Mouse (Mus musculus): ENCODE results near the gene Dand5. TPM values are rescaled to one million over a fixed set of nuclear protein-coding genes. Genes with fewer than 3 reads are reported as not detected.

Gene Dand5
- polyA plus RNA-seq (2015; fragmentation: Nextera tagmentation; extraction: Ambion mirVana), result 4.5 and 5.3 TPM in 2 replicates

DNA sequence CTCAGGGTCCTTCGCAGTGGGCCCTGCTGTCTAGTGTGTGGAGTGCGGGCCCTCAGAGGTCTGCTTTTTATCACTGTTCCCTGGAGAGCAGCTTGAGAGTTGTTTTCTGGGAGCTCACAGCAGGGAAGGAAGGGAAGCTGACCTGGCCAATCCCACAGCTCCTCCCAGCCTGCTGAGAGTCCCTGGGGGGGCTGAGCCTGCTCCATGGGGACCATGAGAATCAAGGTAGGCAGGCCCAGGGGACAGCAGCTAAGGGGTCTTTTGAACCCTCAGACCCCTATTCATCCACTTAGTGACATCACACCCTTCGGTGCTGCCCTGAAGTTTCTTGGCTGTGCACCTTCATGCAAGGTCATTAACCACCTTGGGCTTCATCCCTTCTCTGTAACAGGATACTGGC is at the start of gene Dand5:
Gene Dand5, minus strand, starts transcription at position 101 of the 400 bp plus-strand sequence.
- Histone ChIP-seq H3K4me1 (replicated peaks) (peaks cover 14% of the 10 kb centered on the region), H3K9ac (no peak within 1 kb of the TSS), H3K9me3 (no peaks in the 10 kb centered on the region), H3K27me3 (replicated peaks) (no peaks in the 10 kb centered on the region), H3K27ac (no peak within 1 kb of the TSS), H3K36me3 (no peaks in the 10 kb centered on the region), H3K4me3 (replicated peaks) (no peak within 1 kb of the TSS), H3K4me2 (replicated peaks) (peak within 1 kb of the TSS; percentile 52)
- ATAC-seq, result no peak
- WGBS, result 42% methylated on average over 3 of the region's 3 CpGs

DNA sequence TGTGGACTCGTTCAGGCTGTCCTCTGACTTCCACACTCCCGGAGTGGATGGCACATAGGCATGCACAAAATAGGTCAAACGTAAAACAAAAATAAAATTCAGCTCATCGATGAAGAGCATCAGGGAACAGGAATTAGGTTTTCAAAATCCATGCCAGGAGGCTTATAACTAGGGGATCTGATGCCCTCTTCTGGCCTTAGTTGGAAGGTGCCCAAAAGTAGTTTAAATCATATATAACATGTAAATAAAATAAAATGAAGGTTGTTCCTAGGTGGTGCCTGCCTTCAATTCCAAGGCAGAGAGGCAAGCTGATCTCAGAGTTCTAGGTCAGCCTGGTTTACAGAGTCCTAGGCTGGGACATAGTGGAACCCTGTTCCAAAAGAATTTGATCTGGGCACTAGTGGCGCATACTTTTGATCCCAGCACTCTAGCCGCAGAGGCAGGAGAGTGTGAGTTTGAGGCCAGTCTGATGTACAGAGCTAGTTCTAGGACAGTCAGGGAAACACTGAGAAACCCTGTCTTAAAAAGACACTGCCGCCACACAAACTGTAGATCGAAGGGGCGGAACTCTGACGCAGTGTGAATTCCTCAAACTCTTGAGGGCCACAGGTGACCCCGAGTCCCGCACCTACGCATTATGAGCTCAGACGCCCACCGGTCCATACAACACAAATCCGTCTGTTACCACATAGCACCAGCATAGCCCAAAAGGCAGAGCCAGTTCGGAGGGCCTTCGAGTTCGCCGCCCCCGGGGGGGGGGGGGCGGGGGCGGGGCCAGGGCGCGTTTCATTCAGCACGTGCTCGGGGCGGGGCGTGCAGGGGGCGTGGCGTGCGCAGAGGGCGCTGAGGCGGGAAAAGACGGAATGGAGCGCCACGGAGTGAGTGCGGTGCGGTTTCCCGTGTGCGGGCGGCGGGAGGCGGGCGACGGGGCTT is 49.0 kb upstream of the Dand5 start, which contains the start of gene Syce2:
Gene Syce2, plus strand, starts transcription at position 736 of the 933 bp plus-strand sequence.
- Histone ChIP-seq H3K4me2 (replicated peaks) (peak within 1 kb of the TSS; percentile 99), H3K27me3 (replicated peaks) (no peaks in the 10 kb centered on the region), H3K27ac (no peak within 1 kb of the TSS), H3K36me3 (peaks cover 16% of the 10 kb centered on the region), H3K4me3 (replicated peaks) (peak within 1 kb of the TSS; percentile 48), H3K9me3 (no peaks in the 10 kb centered on the region), H3K9ac (peak within 1 kb of the TSS; percentile 52), H3K4me1 (replicated peaks) (peaks cover 14% of the 10 kb centered on the region)
- WGBS, result 11% methylated on average over 46 of the region's 46 CpGs
- peak; percentile 86 for ATAC-seq

DNA sequence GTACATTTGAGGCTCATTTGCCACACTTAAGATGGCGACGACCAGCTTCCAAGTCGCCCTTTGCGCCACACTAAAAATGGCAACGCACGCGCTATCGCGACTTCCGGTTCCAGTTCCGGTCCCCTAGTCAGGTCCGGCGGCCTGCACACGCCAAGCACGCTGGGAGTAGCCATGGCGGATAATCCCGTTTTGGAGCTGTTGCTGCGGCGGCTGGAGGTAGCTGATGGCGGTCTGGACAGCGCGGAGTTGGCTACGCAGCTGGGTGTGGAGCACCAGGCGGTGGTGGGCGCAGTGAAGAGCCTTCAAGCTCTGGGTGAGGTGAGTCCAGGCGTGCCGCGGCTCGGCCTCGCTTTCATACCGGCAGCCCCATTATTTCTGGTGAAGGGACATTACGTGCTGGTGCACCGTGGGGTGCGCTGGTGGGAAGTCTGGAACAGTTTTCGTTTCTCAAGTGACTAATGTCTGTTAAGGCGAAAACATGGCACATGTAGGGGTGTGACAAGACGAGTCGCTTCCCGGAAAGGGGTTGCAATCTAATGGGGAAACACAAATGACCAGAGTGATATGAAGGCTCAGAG is 34.3 kb upstream of the Dand5 start, which contains the start of gene Farsa:
Gene Farsa, plus strand, starts transcription at position 126 of the 578 bp plus-strand sequence.
- ATAC-seq, result peak; percentile 96
- under 1% methylated on average over 39 of the region's 39 CpGs for WGBS
- Histone ChIP-seq H3K4me2 (replicated peaks) (peak within 1 kb of the TSS; percentile 79), H3K4me3 (replicated peaks) (peak within 1 kb of the TSS; percentile 80), H3K27ac (peak within 1 kb of the TSS; percentile 81), H3K9me3 (no peaks in the 10 kb centered on the region), H3K36me3 (peaks cover 19% of the 10 kb centered on the region; the same call in 1 of the 2 replicates), H3K9ac (peak within 1 kb of the TSS; percentile 91), H3K4me1 (replicated peaks) (peaks cover 12% of the 10 kb centered on the region), H3K27me3 (replicated peaks) (no peaks in the 10 kb centered on the region)

DNA sequence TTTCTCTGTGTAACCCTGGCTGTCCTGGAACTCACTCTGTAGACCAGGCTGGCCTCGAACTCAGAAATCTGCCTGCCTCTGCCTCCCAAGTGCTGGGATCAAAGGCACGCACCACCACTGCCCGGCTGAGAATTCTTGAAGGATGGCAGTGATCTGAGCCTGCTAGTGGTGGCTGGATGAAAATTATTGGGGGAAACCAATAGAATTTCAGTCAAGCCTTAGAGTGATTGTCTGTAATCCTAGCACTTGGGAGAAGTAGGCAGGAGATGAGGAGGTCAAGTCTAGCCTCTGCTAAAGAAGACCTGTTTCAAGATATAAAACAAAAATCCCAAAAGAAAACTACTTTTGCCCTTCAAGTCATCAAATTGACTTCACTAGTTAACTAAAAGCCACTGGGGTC is 33.8 kb upstream of the Dand5 start:
- peaks cover 12% of the 10 kb centered on the region for H3K4me1 ChIP-seq (replicated peaks)
- no peak overlapping the region for H3K27ac ChIP-seq
- ATAC-seq, result peak; percentile 26
- 84% methylated on average over 3 of the region's 3 CpGs for whole genome bisulfite sequencing
- H3K27me3 ChIP-seq (replicated peaks), result no peaks in the 10 kb centered on the region
- no peak overlapping the region for H3K9ac ChIP-seq
- peak overlapping the region; percentile 80 for H3K4me3 ChIP-seq (replicated peaks)
- H3K36me3 ChIP-seq, result peaks cover 15% of the 10 kb centered on the region; the same call in 1 of the 2 replicates
- no peaks in the 10 kb centered on the region for H3K9me3 ChIP-seq
- H3K4me2 ChIP-seq (replicated peaks), result no peak overlapping the region

DNA sequence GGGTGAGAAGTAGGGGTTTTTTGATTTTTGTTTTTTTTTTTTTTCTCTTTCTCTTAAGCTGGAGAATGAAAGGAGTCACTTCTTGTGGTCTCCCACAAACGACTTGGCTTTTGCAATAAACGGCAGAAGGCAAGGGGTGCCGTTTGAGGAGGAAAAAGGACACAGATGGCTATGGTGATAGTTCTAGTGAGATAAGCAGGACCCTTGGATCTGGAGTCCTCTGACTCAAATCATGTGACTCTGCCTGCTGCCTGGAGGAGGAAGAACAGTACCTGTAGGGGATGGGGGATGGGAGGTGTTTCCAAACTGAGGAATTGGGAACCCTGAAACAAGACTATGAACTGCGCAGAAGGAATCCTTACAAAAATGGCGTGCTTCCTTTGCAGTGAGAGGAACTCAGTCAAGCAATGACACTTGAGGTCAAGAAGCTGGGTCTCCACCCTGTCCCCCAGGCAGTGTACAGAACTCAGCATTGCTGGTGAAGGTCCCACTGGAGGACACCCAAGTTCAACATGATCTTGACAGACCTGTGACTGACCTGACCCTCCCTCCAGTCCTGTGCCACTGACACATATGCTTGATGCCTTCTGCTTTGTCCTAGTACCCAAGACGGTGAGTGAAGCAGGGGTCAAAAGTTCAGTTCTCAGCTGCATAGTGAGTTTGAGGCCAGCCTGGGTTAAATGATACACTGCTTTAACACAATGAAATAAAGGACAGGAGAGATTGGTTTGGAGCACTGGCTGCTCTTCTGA is 25.2 kb upstream of the Dand5 start:
- Histone ChIP-seq H3K36me3 (peaks cover 18% of the 10 kb centered on the region), H3K9ac (peak overlapping the region; percentile 73), H3K4me3 (replicated peaks) (peak overlapping the region; percentile 91), H3K9me3 (no peaks in the 10 kb centered on the region), H3K4me2 (replicated peaks) (peak overlapping the region; percentile 77), H3K27ac (peak overlapping the region; percentile 89), H3K4me1 (replicated peaks) (peaks cover 25% of the 10 kb centered on the region), H3K27me3 (replicated peaks) (no peaks in the 10 kb centered on the region)
- no peak for ATAC-seq
- WGBS, result 30% methylated on average over 6 of the region's 6 CpGs

DNA sequence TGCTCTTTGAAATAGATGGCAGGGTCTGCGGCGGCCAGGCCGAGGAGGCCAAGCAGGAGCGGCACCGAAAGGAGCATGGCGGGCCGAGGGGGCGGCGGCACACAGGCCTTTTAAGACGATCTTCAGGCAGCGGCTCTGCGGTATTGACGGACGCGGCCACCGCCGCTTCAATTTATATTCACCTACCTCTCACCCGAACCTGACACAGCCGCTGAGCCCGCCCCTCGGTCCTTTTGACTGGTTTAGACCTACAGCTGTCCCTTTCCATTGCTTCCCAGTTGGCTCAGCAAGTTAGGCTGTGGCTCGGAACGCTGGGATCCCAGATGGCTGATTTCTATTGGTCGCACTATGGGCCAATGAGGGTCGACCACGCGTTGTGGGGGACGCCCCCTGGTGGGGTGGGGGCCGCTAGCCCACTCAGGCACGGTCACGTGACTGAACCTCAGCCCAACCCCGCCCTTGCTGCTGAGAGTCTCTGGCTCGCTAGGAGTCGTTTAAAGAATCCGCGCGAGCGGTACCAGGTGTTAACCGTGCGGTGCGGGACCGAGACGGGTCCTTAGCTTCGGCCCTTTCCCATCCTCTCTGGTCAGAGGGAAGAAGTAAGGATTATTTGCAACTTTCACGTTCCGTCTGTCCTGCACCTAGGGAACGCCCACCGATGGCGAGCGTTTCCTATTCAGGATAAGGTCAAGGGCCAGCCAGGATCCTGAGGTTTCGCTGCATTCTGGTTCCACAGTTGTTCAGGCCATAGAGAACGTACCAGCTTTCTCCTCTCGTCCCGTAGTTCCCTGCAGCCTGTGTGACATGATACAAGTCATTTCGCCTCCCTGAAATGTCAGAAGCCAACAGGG is 24.3 kb upstream of the Dand5 start, which contains the start of gene Calr:
Gene Calr, minus strand, starts transcription at position 213 of the 851 bp plus-strand sequence.
- Histone ChIP-seq H3K4me1 (replicated peaks) (peaks cover 29% of the 10 kb centered on the region), H3K36me3 (peaks cover 25% of the 10 kb centered on the region), H3K4me3 (replicated peaks) (peak within 1 kb of the TSS; percentile 91), H3K27ac (peak within 1 kb of the TSS; percentile 89), H3K4me2 (replicated peaks) (peak within 1 kb of the TSS; percentile 77), H3K9me3 (no peaks in the 10 kb centered on the region), H3K9ac (peak within 1 kb of the TSS; percentile 97), H3K27me3 (replicated peaks) (no peaks in the 10 kb centered on the region)
- ATAC-seq, result peak; percentile 99
- WGBS, result under 1% methylated on average over 55 of the region's 55 CpGs

DNA sequence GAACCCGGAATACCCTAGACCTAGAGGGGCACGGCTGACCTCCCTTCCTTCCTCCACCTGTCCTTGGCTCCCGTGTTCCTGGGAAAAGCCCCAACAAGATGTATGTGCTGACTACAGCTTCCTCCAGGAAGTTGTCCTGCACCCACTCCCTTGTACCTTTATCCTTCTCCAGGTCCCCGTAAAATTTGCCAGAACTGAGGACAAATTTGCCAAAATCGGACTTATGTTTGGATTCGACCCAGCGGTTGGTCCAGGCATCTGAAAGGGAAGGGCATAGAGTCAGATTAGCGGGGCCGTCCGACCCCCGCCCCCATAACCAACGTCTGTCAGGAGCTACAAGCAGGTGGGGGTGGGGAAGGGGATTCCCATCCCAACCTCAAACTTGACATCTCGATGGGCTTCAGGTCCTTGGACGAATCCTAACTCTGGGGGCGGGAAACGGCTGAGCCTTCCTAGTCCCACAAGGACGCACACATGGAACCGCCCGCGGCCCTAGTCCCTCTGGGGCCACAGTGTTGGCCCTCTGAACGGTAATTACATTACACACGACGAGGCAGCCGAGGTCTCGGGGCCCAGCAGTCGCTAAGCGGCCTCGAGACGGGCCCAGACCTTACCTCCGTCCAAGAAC is 23.6 kb upstream of the Dand5 start:
- under 1% methylated on average over 30 of the region's 30 CpGs for WGBS
- no peaks in the 10 kb centered on the region for H3K9me3 ChIP-seq
- ATAC-seq, result peak; percentile 37

DNA sequence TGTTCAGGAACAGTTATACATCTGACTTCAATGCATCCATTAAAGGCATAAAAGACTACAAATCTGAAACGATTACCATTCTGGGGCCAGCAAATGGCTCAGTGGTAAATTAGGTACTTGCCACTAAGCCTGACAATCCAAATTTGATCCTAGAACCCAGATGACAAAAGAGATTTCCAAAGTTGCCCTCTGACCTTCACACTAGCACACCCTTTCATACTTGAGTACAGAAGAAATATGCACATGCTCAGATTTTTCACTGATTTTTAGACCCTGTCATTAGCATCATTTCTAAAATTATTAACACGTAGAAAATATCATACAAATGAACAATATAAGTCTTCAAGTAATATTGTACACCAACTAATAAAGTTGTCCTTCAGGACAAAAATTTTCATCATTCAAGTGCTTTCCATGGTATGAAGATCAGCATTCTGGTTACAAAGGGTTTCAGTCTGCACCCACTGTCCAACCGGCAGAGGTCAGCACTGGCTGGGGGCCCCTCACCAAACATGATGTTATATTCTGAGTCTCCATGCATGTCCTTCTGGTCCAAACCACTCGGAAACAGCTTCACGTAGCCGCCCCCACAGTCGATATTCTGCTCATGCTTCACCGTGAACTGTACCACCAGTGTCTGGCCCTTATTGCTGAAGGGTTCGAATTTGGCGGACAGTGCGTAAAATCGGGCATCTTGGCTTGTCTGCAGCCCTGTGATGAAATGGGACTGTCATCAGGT is 22.9 kb upstream of the Dand5 start:
- peaks cover 29% of the 10 kb centered on the region for H3K4me1 ChIP-seq (replicated peaks)

More for the DNA sequence above, 23.6 kb upstream of the Dand5 start:
- Histone ChIP-seq H3K4me3 (replicated peaks) (peak overlapping the region; percentile 91), H3K27ac (peak overlapping the region; percentile 88), H3K9ac (peak overlapping the region; percentile 97), H3K27me3 (replicated peaks) (no peaks in the 10 kb centered on the region), H3K4me2 (replicated peaks) (peak overlapping the region; percentile 71), H3K36me3 (peaks cover 30% of the 10 kb centered on the region), H3K4me1 (replicated peaks) (peaks cover 29% of the 10 kb centered on the region)

DNA sequence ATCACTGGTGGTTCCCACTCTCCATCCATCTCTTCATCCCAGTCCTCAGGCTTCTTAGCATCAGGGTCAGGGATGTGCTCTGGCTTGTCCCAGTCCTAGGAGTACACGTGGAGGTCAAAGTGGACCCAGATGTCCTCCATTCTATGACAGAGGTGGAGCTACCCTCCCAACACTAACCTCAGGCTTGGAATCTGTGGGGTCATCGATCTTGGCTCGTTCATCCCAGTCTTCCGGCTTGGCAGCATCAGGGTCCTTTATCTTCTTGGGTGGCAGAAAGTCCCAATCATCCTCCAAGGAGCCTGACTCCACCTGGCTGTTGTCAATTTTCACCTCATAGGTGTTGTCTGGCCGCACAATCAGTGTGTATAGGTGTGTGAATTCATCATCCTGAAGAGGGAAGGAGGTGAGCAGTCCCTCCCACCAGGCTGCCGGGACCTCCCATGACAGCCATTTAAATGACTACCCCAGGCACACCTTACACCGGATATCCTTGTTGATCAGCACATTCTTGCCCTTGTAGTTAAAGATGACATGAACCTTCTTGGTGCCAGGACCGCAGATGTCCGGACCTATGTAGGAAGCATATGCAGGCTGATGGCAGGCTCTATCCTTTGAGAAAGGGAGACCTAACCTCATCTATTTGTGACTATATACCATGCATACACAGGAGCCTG is 21.9 kb upstream of the Dand5 start:
- H3K9ac ChIP-seq, result peak overlapping the region; percentile 97
- H3K27me3 ChIP-seq (replicated peaks), result no peaks in the 10 kb centered on the region
- H3K27ac ChIP-seq, result no peak overlapping the region
- 79% methylated on average over 9 of the region's 9 CpGs for WGBS
- no peaks in the 10 kb centered on the region for H3K9me3 ChIP-seq
- peaks cover 30% of the 10 kb centered on the region for H3K36me3 ChIP-seq
- H3K4me3 ChIP-seq (replicated peaks), result peak overlapping the region; percentile 91
- peaks cover 29% of the 10 kb centered on the region for H3K4me1 ChIP-seq (replicated peaks)
- no peak for ATAC-seq
- H3K4me2 ChIP-seq (replicated peaks), result peak overlapping the region; percentile 71

More for the DNA sequence above, 22.9 kb upstream of the Dand5 start:
- Histone ChIP-seq H3K4me3 (replicated peaks) (peak overlapping the region; percentile 91), H3K9me3 (no peaks in the 10 kb centered on the region), H3K36me3 (peaks cover 30% of the 10 kb centered on the region), H3K27ac (peak overlapping the region; percentile 88; the same call in 1 of the 2 replicates), H3K9ac (peak overlapping the region; percentile 97), H3K4me2 (replicated peaks) (peak overlapping the region; percentile 71), H3K27me3 (replicated peaks) (no peaks in the 10 kb centered on the region)
- ATAC-seq, result no peak
- 11% methylated on average over 12 of the region's 12 CpGs for WGBS

DNA sequence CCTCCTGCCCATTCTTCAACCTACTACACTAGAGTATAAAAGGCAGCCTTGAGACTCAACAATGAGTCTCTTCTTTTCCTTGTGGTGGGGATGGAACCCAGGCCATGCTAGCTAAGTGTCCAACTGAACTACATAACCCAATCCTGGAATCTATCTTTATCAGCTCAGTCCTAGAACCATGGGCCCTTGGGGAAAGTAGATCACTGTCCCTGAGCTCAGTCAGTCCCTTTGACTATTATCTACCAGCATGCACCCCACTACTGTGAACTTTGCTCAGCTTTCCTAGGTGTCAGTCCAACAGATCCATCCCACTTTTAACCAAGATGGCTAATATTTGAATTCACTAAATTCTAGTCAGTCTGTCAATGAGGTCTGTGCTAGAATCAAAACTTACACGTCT is 18.9 kb upstream of the Dand5 start:
- Histone ChIP-seq H3K27ac (no peak overlapping the region), H3K4me1 (replicated peaks) (peaks cover 24% of the 10 kb centered on the region), H3K4me3 (replicated peaks) (no peak overlapping the region), H3K9ac (no peak overlapping the region), H3K36me3 (peaks cover 50% of the 10 kb centered on the region), H3K27me3 (replicated peaks) (no peaks in the 10 kb centered on the region), H3K4me2 (replicated peaks) (no peak overlapping the region), H3K9me3 (no peaks in the 10 kb centered on the region)
- 84% methylated on average over 1 of the region's 1 CpGs for WGBS
- no peak for ATAC-seq

Data from intestine, embryonic 15.5 days (tissue).